Mouse (Mus musculus) heart, adult 10 weeks (tissue): ENCODE results near the gene Ermp1. TPM values are rescaled to one million over a fixed set of nuclear protein-coding genes. Genes with fewer than 3 reads are reported as not detected.

Experiments
- polyA plus RNA-seq: library from polyadenylated mRNA; stranded (reverse); fragments of 350-450 nt; fragmentation: Illumina TruSeq; extraction: RNeasy Lipid Tissue Mini Kit (QIAGEN cat#74804); gene quantifications from one replicate; pipeline ENCODE4 v1.2.3, GENCODE M21; 2014; ENCODE audit warnings: low read depth, low replicate concordance

Gene Ermp1
- polyA plus RNA-seq: 8.7 TPM

GRCm38 (mm10) chr19:29647651-29648549 lies at the start of gene Ermp1:
TSS of gene Ermp1 (minus strand) at chr19:29648415.

GRCm38 (mm10) chr19:29697245-29697874 lies 49.1 kb upstream of the Ermp1 start, which contains the start of gene Mlana:
TSS of gene Mlana (plus strand) at chr19:29697824.

Other genes with a start within 250 kb of the Ermp1 start
- not detected for gene Pdcd1lg2, start 237.5 kb downstream of the Ermp1 start, polyA plus RNA-seq
- gene Ric1, start 126.1 kb downstream of the Ermp1 start, polyA plus RNA-seq: 13.1 TPM
- 9.5 TPM for gene Mlana, start 49.4 kb upstream of the Ermp1 start, polyA plus RNA-seq
- gene 9930021J03Rik, start 157.6 kb upstream of the Ermp1 start, polyA plus RNA-seq: 11.9 TPM
- gene Ranbp6, start 164.6 kb upstream of the Ermp1 start, polyA plus RNA-seq: 12.5 TPM